Mouse (Mus musculus) liver, embryonic 13.5 days (tissue): ENCODE data around the gene Tdrd6. TPM values are rescaled to one million over a fixed set of nuclear protein-coding genes. Genes with fewer than 3 reads are reported as not detected.

Experiments
- ATAC-seq: fragments of 200-750 bp; cut with Nextera tagmentation; 2 replicates; pipeline ENCODE4 v1.8.0; 2017; ENCODE audit warnings: low read depth, mild to moderate bottlenecking, moderate number of reproducible peaks, moderate library complexity
- DNase-seq: peaks from one replicate; pipeline ENCODE4 v3.0.0; 2022
- H3K27ac ChIP-seq: fragments of 300-500 bp; sonication (generic); 2 replicates; pipeline ENCODE4 v1.5.1; 2015; ENCODE audit warnings: moderate library complexity, mild to moderate bottlenecking, inconsistent platforms
- H3K27me3 ChIP-seq: fragments of 300-500 bp; sonication (generic); 2 replicates; pipeline ENCODE4 v1.6.1; 2015; ENCODE audit warnings: mild to moderate bottlenecking, inconsistent platforms
- H3K36me3 ChIP-seq: fragments of 300-500 bp; sonication (generic); 2 replicates; pipeline ENCODE4 v1.6.1; 2015; ENCODE audit warnings: mild to moderate bottlenecking, inconsistent platforms
- H3K4me1 ChIP-seq: fragments of 300-500 bp; sonication (generic); replicated peaks from 2 replicates; pipeline ENCODE4 v1.6.1; 2015; ENCODE audit warnings: inconsistent platforms
- H3K4me2 ChIP-seq: fragments of 300-500 bp; sonication (generic); 2 replicates; pipeline ENCODE4 v1.6.1; 2015; ENCODE audit warnings: inconsistent platforms, mild to moderate bottlenecking, moderate library complexity
- H3K4me3 ChIP-seq: fragments of 300-500 bp; sonication (generic); replicated peaks from 2 replicates; pipeline ENCODE4 v1.5.1; 2015; ENCODE audit warnings: mild to moderate bottlenecking, inconsistent platforms
- H3K9ac ChIP-seq: fragments of 300-500 bp; sonication (generic); 2 replicates; pipeline ENCODE4 v1.6.1; 2015; ENCODE audit warnings: mild to moderate bottlenecking, inconsistent platforms
- H3K9me3 ChIP-seq: fragments of 300-500 bp; sonication (generic); replicated peaks from 2 replicates; pipeline ENCODE4 v1.6.1; 2016; ENCODE audit warnings: inconsistent platforms
- WGBS: fragments of 180-500 bp; shearing (Covaris S2); methylation state at CpG from one replicate; pipeline ENCODE4 v1.1.7; 2015; ENCODE audit not compliant: insufficient replicate concordance; 5-methylcytosine and 5-hydroxymethylcytosine counted together
- polyA plus RNA-seq: library from polyadenylated mRNA; unstranded; fragments of >200 nt; fragmentation: Nextera tagmentation; extraction: Ambion mirVana; gene quantifications from 2 replicates; pipeline ENCODE4 v1.2.1, GENCODE M21; 2015

Tdrd6 gene
- polyA plus RNA-seq, 1 experiment from 2014 or later, result 0.24 TPM

DNA sequence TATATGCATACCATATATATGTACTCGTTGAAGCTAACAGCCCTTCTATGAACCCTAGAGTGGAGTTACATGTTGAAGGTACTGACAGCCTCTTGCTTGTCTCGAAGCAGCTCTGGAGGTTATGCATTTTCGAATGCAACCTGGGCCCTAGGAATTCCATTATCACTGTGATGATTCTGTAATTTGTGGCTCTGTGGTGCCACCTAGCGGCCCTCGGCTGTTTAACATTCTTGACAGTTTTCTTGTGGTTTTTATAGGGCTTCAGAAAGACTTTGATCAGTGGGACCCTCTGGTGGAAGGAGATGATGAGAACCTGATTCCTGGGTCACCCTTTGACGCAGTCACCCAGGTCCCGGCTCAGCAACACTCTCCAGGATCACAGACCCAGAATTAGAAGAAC, 18.5 kb downstream of the Tdrd6 start:
- Histone ChIP-seq H3K36me3 (no peaks in the 10 kb centered on the region), H3K9ac (no peak overlapping the region), H3K27me3 (no peaks in the 10 kb centered on the region), H3K9me3 (no peaks in the 10 kb centered on the region), H3K27ac (no peak overlapping the region), H3K4me2 (no peak overlapping the region), H3K4me3 (no peak overlapping the region), H3K4me1 (no peaks in the 10 kb centered on the region)
- ATAC-seq, result no peak
- peak; percentile 11 for DNase-seq
- WGBS, result 15% methylated on average over 7 of the region's 7 CpGs

GRCm38 (mm10) chr17:43606704-43607103, 23.4 kb downstream of the Tdrd6 start:
- WGBS, result 7% methylated on average over 3 of the region's 3 CpGs
- Histone ChIP-seq H3K27ac (no peak overlapping the region), H3K36me3 (no peaks in the 10 kb centered on the region), H3K4me1 (no peaks in the 10 kb centered on the region), H3K4me3 (no peak overlapping the region), H3K9ac (no peak overlapping the region), H3K27me3 (no peaks in the 10 kb centered on the region), H3K4me2 (no peak overlapping the region), H3K9me3 (no peaks in the 10 kb centered on the region)
- ATAC-seq (no peak), DNase-seq (peak; percentile 38)

DNA sequence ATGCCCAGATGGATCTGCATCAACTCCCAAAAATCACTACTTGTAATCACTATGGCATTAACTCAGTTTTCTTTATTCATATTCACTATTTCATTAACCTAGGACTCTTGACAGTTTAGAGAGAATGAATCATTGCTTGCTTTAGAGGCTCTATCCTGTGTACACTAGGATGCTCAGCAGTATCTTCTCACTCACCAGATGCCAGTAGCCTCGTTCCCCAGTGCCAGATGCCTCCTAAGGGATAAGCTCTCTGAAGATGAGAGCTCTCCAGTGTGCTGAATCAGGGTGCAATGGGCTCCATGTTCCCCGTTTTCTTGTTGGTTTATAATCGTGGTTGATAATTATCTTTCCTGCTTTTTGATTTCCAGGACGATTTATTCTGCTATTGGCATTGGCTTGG, 31.4 kb downstream of the Tdrd6 start:
- Histone ChIP-seq H3K9ac (no peak overlapping the region), H3K27ac (no peak overlapping the region), H3K36me3 (no peaks in the 10 kb centered on the region), H3K27me3 (no peaks in the 10 kb centered on the region), H3K9me3 (0 out of 2 replicates have a peak, but pooled peaks cover 4% of the 10 kb centered on the region), H3K4me1 (no peaks in the 10 kb centered on the region), H3K4me3 (no peak overlapping the region), H3K4me2 (no peak overlapping the region)
- 40% methylated on average over 4 of the region's 4 CpGs for WGBS
- no peak for DNase-seq
- no peak for ATAC-seq

DNA sequence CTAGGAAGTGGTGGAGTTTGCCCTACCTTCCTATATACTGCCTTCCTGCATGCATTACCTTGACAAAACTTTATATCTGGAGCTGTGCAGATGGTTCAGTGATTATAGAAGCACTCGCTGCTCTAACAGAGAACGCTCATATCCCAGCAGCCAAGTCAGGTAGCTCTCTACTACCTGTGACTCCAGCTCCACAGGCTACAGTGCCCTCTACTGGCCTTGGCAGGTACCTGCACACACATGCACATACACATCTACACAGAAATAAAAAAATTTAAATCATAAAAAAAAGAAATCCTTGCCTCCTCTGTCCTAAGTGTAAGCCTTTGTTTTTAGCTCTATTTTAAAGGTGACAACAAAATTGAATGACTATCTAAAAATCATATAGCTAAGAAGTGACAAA, 32.4 kb downstream of the Tdrd6 start:
- Histone ChIP-seq H3K9ac (no peak overlapping the region), H3K4me2 (no peak overlapping the region), H3K27ac (no peak overlapping the region), H3K27me3 (no peaks in the 10 kb centered on the region), H3K4me1 (no peaks in the 10 kb centered on the region), H3K9me3 (0 out of 2 replicates have a peak, but pooled peaks cover 4% of the 10 kb centered on the region), H3K36me3 (no peaks in the 10 kb centered on the region), H3K4me3 (no peak overlapping the region)
- DNase-seq (no peak), ATAC-seq (no peak)
- 90% methylated on average over 2 of the region's 2 CpGs for WGBS

DNA sequence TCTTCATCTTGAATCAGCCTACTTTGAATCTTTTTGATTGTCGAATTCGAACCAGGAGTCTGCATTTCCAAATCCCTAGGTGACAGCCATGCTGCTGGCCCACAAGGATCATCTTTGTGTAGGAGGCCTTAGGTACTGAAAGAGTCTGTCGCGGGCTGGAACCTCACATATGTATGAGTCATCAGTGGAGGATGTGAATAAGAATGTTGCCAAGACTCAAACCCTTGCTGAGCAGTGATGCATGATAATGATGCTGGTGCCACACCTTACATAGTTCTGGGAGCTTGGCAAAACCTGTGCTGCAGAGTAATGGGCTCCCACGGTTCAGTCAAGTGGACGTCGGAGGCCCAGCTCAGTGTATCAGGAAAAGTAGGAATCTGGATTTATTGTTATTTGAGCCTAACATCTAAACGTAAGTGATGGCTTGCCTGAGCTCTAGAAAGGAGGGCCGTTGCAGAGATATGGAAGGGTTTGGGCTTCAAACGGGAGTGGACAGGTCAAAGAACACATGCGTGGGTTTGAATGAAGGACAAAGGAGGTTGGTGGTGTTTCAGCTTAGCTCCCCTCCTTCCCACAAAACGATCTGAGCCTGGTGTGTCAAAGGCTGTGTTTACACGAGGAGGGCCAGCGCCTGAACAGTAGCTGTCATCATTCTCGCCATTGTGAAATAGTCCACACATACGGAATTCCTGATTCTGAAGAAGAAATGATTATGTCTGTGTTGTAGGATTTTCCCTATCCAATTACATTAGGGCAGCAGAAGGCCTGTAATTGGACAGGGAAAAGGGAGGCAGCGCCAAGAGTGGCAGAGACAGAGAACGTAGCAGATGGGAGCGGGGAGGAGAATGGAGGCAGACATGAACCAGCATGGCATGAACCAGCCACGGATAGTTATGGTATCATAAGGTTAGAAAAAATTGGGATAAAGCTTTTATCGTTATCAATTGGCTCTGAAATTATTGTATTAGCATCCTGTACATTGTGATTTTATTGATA, 37.5 kb downstream of the Tdrd6 start:
- Histone ChIP-seq H3K4me2 (no peak overlapping the region), H3K4me1 (no peaks in the 10 kb centered on the region), H3K27me3 (no peaks in the 10 kb centered on the region), H3K9ac (no peak overlapping the region), H3K4me3 (no peak overlapping the region), H3K9me3 (0 out of 2 replicates have a peak, but pooled peaks cover 2% of the 10 kb centered on the region), H3K36me3 (no peaks in the 10 kb centered on the region), H3K27ac (no peak overlapping the region)
- ATAC-seq (peak; percentile 36; the same call in 1 of the 2 replicates), DNase-seq (no peak)
- 71% methylated on average over 21 of the region's 21 CpGs for WGBS

- Histone ChIP-seq H3K9ac (no peak overlapping the region), H3K9me3 (no peaks in the 10 kb centered on the region), H3K4me3 (no peak overlapping the region), H3K27ac (no peak overlapping the region), H3K36me3 (no peaks in the 10 kb centered on the region), H3K4me2 (no peak overlapping the region), H3K27me3 (no peaks in the 10 kb centered on the region), H3K4me1 (no peaks in the 10 kb centered on the region)
- no peak for DNase-seq
- no peak for ATAC-seq
- 72% methylated on average over 5 of the region's 5 CpGs for WGBS
These were observed 39.6 kb downstream of the Tdrd6 start for GRCm38 (mm10) chr17:43590531-43590930.

DNA sequence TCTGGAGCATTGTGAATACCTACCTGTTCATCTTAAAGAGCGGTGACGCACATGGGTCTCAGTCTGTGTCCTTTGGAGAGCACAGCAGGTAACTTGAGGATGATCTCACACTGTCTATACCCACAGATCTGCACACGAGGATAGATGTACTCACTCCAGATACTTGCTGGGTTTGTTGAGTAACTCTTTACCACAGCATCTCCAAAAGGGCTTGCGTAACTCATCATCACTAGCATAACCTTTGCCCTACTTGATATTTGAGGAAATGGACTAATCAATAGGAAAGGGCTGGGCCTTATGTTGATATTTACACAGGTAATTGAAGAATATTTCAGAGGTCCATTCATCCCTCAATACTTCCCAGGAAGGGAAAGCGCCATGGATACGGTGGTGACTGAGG, 40.3 kb downstream of the Tdrd6 start:
- ATAC-seq, result peak; percentile 34
- 64% methylated on average over 6 of the region's 6 CpGs for WGBS
- H3K9me3 ChIP-seq, result no peaks in the 10 kb centered on the region
- no peak overlapping the region for H3K9ac ChIP-seq
- H3K36me3 ChIP-seq, result no peaks in the 10 kb centered on the region
- H3K4me2 ChIP-seq, result no peak overlapping the region
- no peak overlapping the region for H3K27ac ChIP-seq
- H3K4me3 ChIP-seq, result no peak overlapping the region
- H3K27me3 ChIP-seq, result no peaks in the 10 kb centered on the region
- no peak for DNase-seq
- H3K4me1 ChIP-seq, result no peaks in the 10 kb centered on the region

DNA sequence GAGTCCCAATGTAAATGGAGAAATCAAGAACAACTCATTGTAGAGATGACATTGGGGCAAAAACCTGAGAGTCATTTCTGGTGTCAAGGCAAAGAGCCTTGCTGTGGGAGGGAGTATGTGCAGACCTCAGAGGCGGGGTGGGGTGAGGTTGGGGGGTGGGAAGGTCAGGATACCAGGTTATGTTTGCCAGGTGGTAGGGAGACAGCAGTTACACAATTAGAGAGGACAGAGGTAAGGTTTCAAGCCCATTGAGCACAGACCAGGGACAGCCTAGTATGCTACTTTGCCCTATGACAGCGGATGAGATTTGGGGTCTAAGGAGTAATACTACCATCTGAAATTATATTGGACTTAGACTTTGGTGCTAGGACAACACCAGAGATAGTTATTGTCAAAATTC, 42.8 kb downstream of the Tdrd6 start:
- no peak overlapping the region for H3K27ac ChIP-seq
- no peaks in the 10 kb centered on the region for H3K4me1 ChIP-seq
- H3K9ac ChIP-seq, result no peak overlapping the region
- 45% methylated on average over 2 of the region's 2 CpGs for whole genome bisulfite sequencing
- H3K27me3 ChIP-seq, result no peaks in the 10 kb centered on the region
- ATAC-seq (peak; percentile 77), DNase-seq (no peak)
- no peaks in the 10 kb centered on the region for H3K9me3 ChIP-seq
- H3K4me2 ChIP-seq, result no peak overlapping the region
- H3K36me3 ChIP-seq, result no peaks in the 10 kb centered on the region
- no peak overlapping the region for H3K4me3 ChIP-seq

DNA sequence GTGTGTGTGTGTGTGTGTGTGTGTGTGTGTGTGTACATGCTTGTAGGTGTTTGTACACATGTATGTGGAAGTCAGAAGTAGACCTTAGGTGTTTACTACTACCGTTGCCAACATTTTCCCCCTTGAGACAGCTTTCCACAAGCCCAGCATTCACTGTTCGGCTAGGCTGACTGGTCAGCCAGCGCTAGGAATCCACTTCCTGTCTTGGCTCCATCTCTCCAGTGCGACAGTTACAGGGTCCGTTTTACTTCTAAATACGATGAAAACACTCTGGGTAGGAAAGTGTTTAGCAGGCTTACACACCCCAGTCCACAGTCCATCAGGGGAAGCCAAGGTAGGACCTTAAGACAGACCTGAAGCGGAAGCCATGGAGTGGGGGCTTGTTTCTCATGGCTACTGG, 45.3 kb downstream of the Tdrd6 start:
- ATAC-seq (no peak), DNase-seq (no peak)
- Histone ChIP-seq H3K9ac (no peak overlapping the region), H3K27me3 (no peaks in the 10 kb centered on the region), H3K4me1 (0 out of 2 replicates have a peak, but pooled peaks cover 3% of the 10 kb centered on the region), H3K9me3 (no peaks in the 10 kb centered on the region), H3K4me3 (no peak overlapping the region), H3K27ac (no peak overlapping the region), H3K4me2 (no peak overlapping the region), H3K36me3 (no peaks in the 10 kb centered on the region)
- 57% methylated on average over 7 of the region's 7 CpGs for WGBS

GRCm38 (mm10) chr17:43581012-43581467, 49.1 kb downstream of the Tdrd6 start:
- Histone ChIP-seq H3K9ac (no peak overlapping the region), H3K27ac (no peak overlapping the region), H3K4me2 (no peak overlapping the region), H3K4me1 (0 out of 2 replicates have a peak, but pooled peaks cover 3% of the 10 kb centered on the region), H3K36me3 (no peaks in the 10 kb centered on the region), H3K27me3 (no peaks in the 10 kb centered on the region), H3K9me3 (no peaks in the 10 kb centered on the region), H3K4me3 (no peak overlapping the region)
- DNase-seq (no peak), ATAC-seq (peak; percentile 45; the same call in 1 of the 2 replicates)
- WGBS, result 36% methylated on average over 8 of the region's 8 CpGs

DNA sequence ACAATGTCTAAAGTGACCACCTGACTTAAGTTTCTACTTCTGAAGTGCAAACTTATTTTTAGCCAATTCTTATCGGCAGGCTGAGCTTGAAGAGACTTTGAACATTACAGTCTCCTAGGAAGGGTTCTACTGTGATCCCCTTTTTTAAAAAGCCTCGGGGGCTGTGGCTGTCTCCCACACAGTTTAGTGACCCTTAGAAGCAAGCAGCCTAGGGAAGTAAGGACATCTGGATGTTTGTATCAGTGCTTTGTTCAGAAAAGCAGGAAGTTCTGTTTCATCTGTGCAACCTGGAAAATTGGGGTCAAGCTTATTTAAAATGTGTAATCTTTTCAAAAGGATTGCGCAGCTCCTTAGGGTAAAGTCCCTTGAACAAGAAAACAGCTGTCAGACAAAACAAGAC, 49.6 kb downstream of the Tdrd6 start:
- Histone ChIP-seq H3K4me3 (no peak overlapping the region), H3K27ac (no peak overlapping the region), H3K9me3 (no peaks in the 10 kb centered on the region), H3K27me3 (no peaks in the 10 kb centered on the region), H3K9ac (no peak overlapping the region), H3K4me1 (0 out of 2 replicates have a peak, but pooled peaks cover 3% of the 10 kb centered on the region), H3K36me3 (no peaks in the 10 kb centered on the region), H3K4me2 (no peak overlapping the region)
- WGBS, result 47% methylated on average over 3 of the region's 3 CpGs
- DNase-seq (no peak), ATAC-seq (no peak)
